Mouse (Mus musculus) myocyte (in vitro differentiated cells): ENCODE results near the gene Naa35.

Source experiments
- CEBPB ChIP-seq: IDR thresholded peaks from 2 replicates; pipeline ENCODE4 v1.6.1; 2011; ENCODE audit warnings: mild to moderate bottlenecking, moderate library complexity; ENCODE audit not compliant: poor library complexity, insufficient read depth, severe bottlenecking
- MAX ChIP-seq: IDR thresholded peaks from one replicate; pipeline ENCODE4 v1.6.1; 2011; ENCODE audit warnings: low read depth, mild to moderate bottlenecking, control low read depth
- POLR2A ChIP-seq: IDR thresholded peaks from one replicate; pipeline ENCODE4 v1.6.1; 2011; ENCODE audit warnings: low read depth, mild to moderate bottlenecking, control low read depth, moderate library complexity; ENCODE audit not compliant: insufficient read length
- TCF12 ChIP-seq: IDR thresholded peaks from one replicate; pipeline ENCODE4 v1.6.1; 2011; ENCODE audit warnings: mild to moderate bottlenecking, control low read depth; ENCODE audit not compliant: poor library complexity, insufficient read depth, severe bottlenecking
- USF1 ChIP-seq: IDR thresholded peaks from one replicate; pipeline ENCODE4 v1.6.1; 2011; ENCODE audit warnings: low read depth, mild to moderate bottlenecking, control low read depth, moderate library complexity

- TF ChIP-seq CEBPB: no peak
- TF ChIP-seq MAX: no peak
- TF ChIP-seq POLR2A: no peak
- TF ChIP-seq TCF12: no peak
- no peak for TF ChIP-seq USF1
Measured at GRCm38 (mm10) chr13:59618463-59618862, 33.4 kb downstream of the Naa35 start.
